Mouse (Mus musculus) layer of hippocampus, adult 2 months (tissue): ENCODE measurements around the gene Tram2. TPM values are rescaled to one million over a fixed set of nuclear protein-coding genes. Genes with fewer than 3 reads are reported as not detected.

Experiments used
- DNase-seq, 2 experiments: peaks; one replicate each; pipeline ENCODE4 v3.0.0; 2022; ENCODE audit warnings: low spot score in 2 of 2
- H3K27ac ChIP-seq: fragments of 200-600 bp; 2 replicates; pipeline ENCODE4 v1.8.1; 2022
- H3K4me3 ChIP-seq: fragments of 200-600 bp; 2 replicates; pipeline ENCODE4 v1.8.1; 2022; ENCODE audit warnings: mild to moderate bottlenecking
- CTCF ChIP-seq: fragments of 200-600 bp; conservative IDR thresholded peaks from 2 replicates; pipeline ENCODE4 v1.8.1; 2022; ENCODE audit warnings: antibody characterized with exemption, mild to moderate bottlenecking, moderate library complexity
- total RNA-seq, 2 experiments: library from RNA; stranded (reverse); gene quantifications; 2 replicates each; pipeline ENCODE4 v1.2.3; 2021

Tram2 gene
- total RNA-seq, 2 experiments from 2014 or later = 1.00 to 1.1 TPM

DNA sequence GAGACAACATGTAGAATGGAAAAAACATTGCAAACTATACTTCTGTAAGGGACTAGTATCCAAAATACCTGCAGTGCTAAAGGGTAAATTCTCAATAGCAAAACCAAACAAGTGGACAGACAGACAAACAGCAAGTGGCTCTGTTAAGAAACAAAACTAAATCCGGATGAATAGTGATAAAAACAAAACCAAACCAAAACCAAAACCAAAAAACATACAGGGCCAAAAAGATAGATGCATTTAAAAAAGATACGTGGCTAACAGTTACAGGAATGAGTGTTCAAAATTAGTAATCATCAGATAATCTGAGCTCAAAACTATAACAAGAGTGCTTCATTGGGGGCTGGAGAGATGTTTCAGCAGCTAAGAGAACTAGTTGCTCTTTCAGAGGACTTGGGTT lies 109.4 kb downstream of the Tram2 start:
- DNase-seq = no peak

DNA sequence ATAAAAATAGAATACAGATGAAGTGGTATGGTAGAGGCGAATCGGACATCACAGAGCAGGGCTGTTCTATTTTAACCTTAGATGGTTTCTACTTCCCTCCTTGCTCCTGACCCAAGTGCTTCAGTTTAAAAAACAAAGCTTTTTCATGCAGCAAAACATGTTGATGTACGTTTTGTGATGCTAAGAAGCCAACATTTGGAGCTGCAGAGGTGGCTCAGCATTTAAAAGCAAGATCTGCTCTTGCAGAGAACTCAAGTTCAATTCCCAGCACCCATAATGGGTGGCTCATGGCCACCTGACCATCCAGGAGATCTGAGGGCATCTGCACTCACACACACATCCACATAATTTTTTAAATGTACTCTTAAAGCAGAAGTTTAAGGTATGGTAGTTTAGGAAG lies 124.2 kb downstream of the Tram2 start:
- no peak for TF ChIP-seq CTCF
- no peak overlapping the region for H3K27ac ChIP-seq
- DNase-seq = no peak
- no peak overlapping the region for H3K4me3 ChIP-seq

More for the DNA sequence above, 109.4 kb downstream of the Tram2 start:
- no peak for TF ChIP-seq CTCF
- no peak overlapping the region for H3K27ac ChIP-seq
- no peak overlapping the region for H3K4me3 ChIP-seq

DNA sequence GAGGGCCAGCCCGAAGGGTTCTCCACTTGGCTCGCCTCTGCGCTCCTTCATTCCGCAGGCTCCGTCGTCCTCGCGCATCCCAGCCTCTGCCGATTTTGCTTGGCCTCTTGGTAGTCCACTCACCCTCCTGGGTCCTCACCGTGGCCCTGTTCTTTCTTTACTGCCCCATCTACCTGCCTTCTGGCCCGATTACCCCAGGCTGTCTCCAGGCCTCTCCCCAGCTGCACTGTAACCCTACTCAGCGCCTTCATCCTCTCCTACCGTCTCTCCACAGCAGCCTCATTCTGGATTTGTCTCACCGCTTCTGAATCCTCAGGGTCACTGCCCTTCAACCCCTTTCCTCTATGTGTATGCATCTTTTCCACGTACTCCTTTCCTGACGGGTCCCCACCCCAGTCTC lies 127.2 kb downstream of the Tram2 start:
- Histone ChIP-seq H3K27ac (peak overlapping the region; percentile 97), H3K4me3 (peak overlapping the region; percentile 76)
- DNase-seq = no peak
- no peak for TF ChIP-seq CTCF

DNA sequence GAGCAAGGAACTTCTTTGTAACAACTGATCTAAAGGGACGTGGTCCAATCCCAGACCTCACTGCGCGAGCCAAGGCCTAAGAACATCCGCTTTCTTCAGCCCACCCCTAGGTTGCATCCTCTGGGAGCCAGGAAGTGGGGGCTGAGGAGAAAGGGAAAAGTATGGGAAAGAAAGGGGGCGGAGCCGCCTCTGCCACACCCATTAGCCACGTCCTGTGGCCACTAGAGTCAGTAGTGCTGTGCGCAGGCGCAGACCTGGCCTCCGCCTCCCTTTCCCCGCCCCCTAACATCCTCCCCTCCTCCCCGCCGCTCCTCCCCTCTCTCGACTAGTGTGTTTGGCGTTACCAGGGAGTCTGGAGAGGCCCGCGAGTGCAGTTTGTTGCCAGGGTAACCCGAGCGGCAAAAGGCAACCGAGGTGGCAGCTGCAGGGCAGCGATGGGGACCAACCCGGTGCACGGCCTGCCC lies 127.7 kb downstream of the Tram2 start, which contains the start of gene Efhc1:
Gene Efhc1, plus strand, starts transcription at position 327 of the 464 bp plus-strand sequence.
- peak; percentile 93 to 94 for DNase-seq
- H3K27ac ChIP-seq = peak within 1 kb of the TSS; percentile 97
- TF ChIP-seq CTCF = peak; percentile 30; the same call in 1 of the 2 replicates

More for the DNA sequence above, 127.7 kb downstream of the Tram2 start, which contains the start of gene Efhc1:
- peak within 1 kb of the TSS; percentile 76 for H3K4me3 ChIP-seq

Other genes with a start within 250 kb of the Tram2 start
- 100 to 1,000 TPM; 143 to 157 TPM for gene Paqr8, start 188.6 kb downstream of the Tram2 start, total RNA-seq
- 1 to 10 TPM; 2.0 to 2.1 TPM for gene Efhc1, start 127.6 kb downstream of the Tram2 start, total RNA-seq
- gene Tmem14a, start 139.3 kb upstream of the Tram2 start, total RNA-seq = 10 to 100 TPM; 21.9 to 28.9 TPM
- 1 to 10 TPM; 1.1 to 1.4 TPM for gene Gsta3, start 161.4 kb upstream of the Tram2 start, total RNA-seq